Mouse (Mus musculus): ENCODE data around the gene Lrrc2. TPM values are rescaled to one million over a fixed set of nuclear protein-coding genes. Genes with fewer than 3 reads are reported as not detected.

Lrrc2 gene
- 0.09 and 0.12 TPM in 2 replicates for polyA plus RNA-seq (2016; fragmentation: Nextera tagmentation; extraction: Ambion mirVana)

GRCm38 (mm10) chr9:110951397-110951796 lies at the start of gene Lrrc2:
Lrrc2 (plus strand) TSS chr9:110951545.
- peaks cover 13% of the 10 kb centered on the region; the same call in 1 of the 2 replicates for H3K4me1 ChIP-seq
- H3K4me2 ChIP-seq (replicated peaks): no peak within 1 kb of the TSS
- H3K27me3 ChIP-seq: peaks cover 55% of the 10 kb centered on the region
- WGBS: 91% methylated on average over 11 of the region's 11 CpGs
- H3K36me3 ChIP-seq: no peaks in the 10 kb centered on the region
- no peak within 1 kb of the TSS for H3K4me3 ChIP-seq
- no peaks in the 10 kb centered on the region; the same call in 1 of the 2 replicates for H3K9me3 ChIP-seq (replicated peaks)
- H3K27ac ChIP-seq: no peak within 1 kb of the TSS
- no peak within 1 kb of the TSS for H3K9ac ChIP-seq
- no peak for ATAC-seq (ENCODE audit: low FRiP score)

GRCm38 (mm10) chr9:110902271-110902670 lies 49.1 kb upstream of the Lrrc2 start:
- Histone ChIP-seq H3K4me3 (no peak overlapping the region), H3K4me2 (replicated peaks) (no peak overlapping the region), H3K36me3 (no peaks in the 10 kb centered on the region), H3K27ac (no peak overlapping the region), H3K27me3 (peaks cover 6% of the 10 kb centered on the region; the same call in 1 of the 2 replicates), H3K9ac (no peak overlapping the region), H3K4me1 (no peaks in the 10 kb centered on the region), H3K9me3 (replicated peaks) (0 out of 2 replicates have a peak, but pooled peaks cover 2% of the 10 kb centered on the region)
- no peak for ATAC-seq (ENCODE audit: low FRiP score)
- 87% methylated on average over 4 of the region's 4 CpGs for WGBS

GRCm38 (mm10) chr9:110907201-110907837 lies 44.0 kb upstream of the Lrrc2 start:
- Histone ChIP-seq H3K4me1 (no peaks in the 10 kb centered on the region), H3K27me3 (no peaks in the 10 kb centered on the region), H3K4me2 (replicated peaks) (no peak overlapping the region), H3K27ac (no peak overlapping the region), H3K9ac (no peak overlapping the region), H3K9me3 (replicated peaks) (0 out of 2 replicates have a peak, but pooled peaks cover 6% of the 10 kb centered on the region), H3K36me3 (no peaks in the 10 kb centered on the region), H3K4me3 (no peak overlapping the region)
- WGBS: 92% methylated on average over 11 of the region's 11 CpGs
- ATAC-seq (ENCODE audit: low FRiP score): no peak

- H3K9me3 ChIP-seq (replicated peaks): 0 out of 2 replicates have a peak, but pooled peaks cover 6% of the 10 kb centered on the region
- no peaks in the 10 kb centered on the region for H3K36me3 ChIP-seq
- no peaks in the 10 kb centered on the region for H3K4me1 ChIP-seq
- H3K27ac ChIP-seq: no peak overlapping the region
- WGBS: 83% methylated on average over 4 of the region's 4 CpGs
- H3K4me2 ChIP-seq (replicated peaks): no peak overlapping the region
- ATAC-seq (ENCODE audit: low FRiP score): no peak
- no peaks in the 10 kb centered on the region for H3K27me3 ChIP-seq
- H3K4me3 ChIP-seq: no peak overlapping the region
- no peak overlapping the region for H3K9ac ChIP-seq
Measured at GRCm38 (mm10) chr9:110907838-110908630, 43.3 kb upstream of the Lrrc2 start.

GRCm38 (mm10) chr9:110908631-110909016 lies 42.7 kb upstream of the Lrrc2 start:
- H3K27me3 ChIP-seq: peaks cover 4% of the 10 kb centered on the region; the same call in 1 of the 2 replicates
- WGBS: 98% methylated on average over 3 of the region's 3 CpGs
- no peak overlapping the region for H3K4me3 ChIP-seq
- no peak overlapping the region for H3K4me2 ChIP-seq (replicated peaks)
- no peaks in the 10 kb centered on the region for H3K36me3 ChIP-seq
- ATAC-seq (ENCODE audit: low FRiP score): no peak
- H3K4me1 ChIP-seq: no peaks in the 10 kb centered on the region
- no peak overlapping the region for H3K27ac ChIP-seq
- H3K9ac ChIP-seq: no peak overlapping the region
- 0 out of 2 replicates have a peak, but pooled peaks cover 6% of the 10 kb centered on the region for H3K9me3 ChIP-seq (replicated peaks)

GRCm38 (mm10) chr9:110909371-110909967 lies 41.9 kb upstream of the Lrrc2 start:
- Histone ChIP-seq H3K4me2 (replicated peaks) (no peak overlapping the region), H3K9ac (no peak overlapping the region), H3K4me3 (no peak overlapping the region), H3K36me3 (no peaks in the 10 kb centered on the region), H3K4me1 (no peaks in the 10 kb centered on the region), H3K27ac (no peak overlapping the region), H3K9me3 (replicated peaks) (0 out of 2 replicates have a peak, but pooled peaks cover 6% of the 10 kb centered on the region), H3K27me3 (peaks cover 4% of the 10 kb centered on the region; the same call in 1 of the 2 replicates)
- 85% methylated on average over 6 of the region's 6 CpGs for WGBS
- no peak for ATAC-seq (ENCODE audit: low FRiP score)

- 59% methylated on average over 21 of the region's 21 CpGs for WGBS
- H3K9me3 ChIP-seq (replicated peaks): no peaks in the 10 kb centered on the region
- H3K4me3 ChIP-seq: no peak overlapping the region
- no peak overlapping the region for H3K27ac ChIP-seq
- H3K4me1 ChIP-seq: no peaks in the 10 kb centered on the region
- H3K9ac ChIP-seq: no peak overlapping the region
- H3K27me3 ChIP-seq: peaks cover 4% of the 10 kb centered on the region; the same call in 1 of the 2 replicates
- no peak overlapping the region for H3K4me2 ChIP-seq (replicated peaks)
- H3K36me3 ChIP-seq: no peaks in the 10 kb centered on the region
- no peak for ATAC-seq (ENCODE audit: low FRiP score)
Measured at GRCm38 (mm10) chr9:110914631-110915236, 36.6 kb upstream of the Lrrc2 start.

GRCm38 (mm10) chr9:110915466-110915865 lies 35.9 kb upstream of the Lrrc2 start:
- H3K4me2 ChIP-seq (replicated peaks): no peak overlapping the region
- no peak overlapping the region for H3K4me3 ChIP-seq
- no peaks in the 10 kb centered on the region for H3K4me1 ChIP-seq
- no peak overlapping the region for H3K9ac ChIP-seq
- H3K36me3 ChIP-seq: no peaks in the 10 kb centered on the region
- no peak overlapping the region for H3K27ac ChIP-seq
- peaks cover 4% of the 10 kb centered on the region; the same call in 1 of the 2 replicates for H3K27me3 ChIP-seq
- WGBS: 75% methylated on average over 8 of the region's 8 CpGs
- no peaks in the 10 kb centered on the region for H3K9me3 ChIP-seq (replicated peaks)
- ATAC-seq (ENCODE audit: low FRiP score): no peak

- Histone ChIP-seq H3K27me3 (peaks cover 4% of the 10 kb centered on the region; the same call in 1 of the 2 replicates), H3K4me2 (replicated peaks) (no peak within 1 kb of the TSS), H3K4me1 (0 out of 2 replicates have a peak, but pooled peaks cover 5% of the 10 kb centered on the region), H3K36me3 (no peaks in the 10 kb centered on the region), H3K4me3 (no peak within 1 kb of the TSS), H3K27ac (no peak within 1 kb of the TSS), H3K9ac (no peak within 1 kb of the TSS), H3K9me3 (replicated peaks) (no peaks in the 10 kb centered on the region)
- WGBS: 88% methylated on average over 7 of the region's 7 CpGs
- no peak for ATAC-seq (ENCODE audit: low FRiP score)
Measured at GRCm38 (mm10) chr9:110916786-110917185, 34.6 kb upstream of the Lrrc2 start, which contains the start of gene Fam240a. Fam240a (minus strand) TSS chr9:110916861.

GRCm38 (mm10) chr9:110920665-110921419 lies 30.5 kb upstream of the Lrrc2 start:
- Histone ChIP-seq H3K27me3 (no peaks in the 10 kb centered on the region), H3K4me3 (no peak overlapping the region), H3K36me3 (no peaks in the 10 kb centered on the region), H3K9ac (no peak overlapping the region), H3K4me2 (replicated peaks) (no peak overlapping the region), H3K4me1 (0 out of 2 replicates have a peak, but pooled peaks cover 5% of the 10 kb centered on the region), H3K27ac (no peak overlapping the region), H3K9me3 (replicated peaks) (no peaks in the 10 kb centered on the region)
- whole genome bisulfite sequencing: 51% methylated on average over 15 of the region's 15 CpGs
- ATAC-seq (ENCODE audit: low FRiP score): no peak

- Histone ChIP-seq H3K4me1 (0 out of 2 replicates have a peak, but pooled peaks cover 5% of the 10 kb centered on the region), H3K36me3 (no peaks in the 10 kb centered on the region), H3K27ac (no peak overlapping the region), H3K4me2 (replicated peaks) (no peak overlapping the region), H3K9ac (no peak overlapping the region), H3K27me3 (no peaks in the 10 kb centered on the region), H3K9me3 (replicated peaks) (no peaks in the 10 kb centered on the region), H3K4me3 (no peak overlapping the region)
- WGBS: 19% methylated on average over 7 of the region's 7 CpGs
- no peak for ATAC-seq (ENCODE audit: low FRiP score)
Measured at GRCm38 (mm10) chr9:110922759-110923158, 28.6 kb upstream of the Lrrc2 start.

Data from hindbrain, embryonic 12.5 days (tissue).